Mouse (Mus musculus) kidney, adult 2 months (tissue): ENCODE data around the gene H2-Q1. TPM values are rescaled to one million over a fixed set of nuclear protein-coding genes. Genes with fewer than 3 reads are reported as not detected.
A peak's percentile ranks its signal among the peaks of the same experiment; 100 is the strongest.

ENCODE experiments used
- DNase-seq: peaks from one replicate; pipeline ENCODE4 v3.0.0; 2021
- H3K27ac ChIP-seq: fragments of 200-500 bp; 2 replicates; pipeline ENCODE4 v1.5.1; 2012; ENCODE audit warnings: low read depth, low read length, control low read depth, inconsistent platforms; ENCODE audit not compliant: insufficient read depth
- H3K27me3 ChIP-seq: fragments of 200-500 bp; replicated peaks from 2 replicates; pipeline ENCODE4 v1.6.1; 2012; ENCODE audit warnings: mild to moderate bottlenecking, moderate library complexity, low read length, inconsistent platforms; ENCODE audit not compliant: control insufficient read depth, insufficient read depth
- H3K36me3 ChIP-seq: fragments of 200-500 bp; 2 replicates; pipeline ENCODE4 v1.6.1; 2012; ENCODE audit warnings: mild to moderate bottlenecking, moderate library complexity, low read length, inconsistent platforms; ENCODE audit not compliant: control insufficient read depth, insufficient read depth
- H3K4me1 ChIP-seq: fragments of 200-500 bp; 2 replicates; pipeline ENCODE4 v1.6.1; 2011; ENCODE audit warnings: low read length; ENCODE audit not compliant: control insufficient read depth, insufficient read depth
- H3K4me3 ChIP-seq: fragments of 200-500 bp; 2 replicates; pipeline ENCODE4 v1.5.1; 2011; ENCODE audit warnings: mild to moderate bottlenecking, low read depth, low read length, control low read depth; ENCODE audit not compliant: insufficient read depth
- CTCF ChIP-seq: fragments of 200-500 bp; conservative IDR thresholded peaks from 2 replicates; pipeline ENCODE4 v1.5.1; 2011; ENCODE audit warnings: low read depth, mild to moderate bottlenecking, control low read depth, low read length, moderate library complexity, mixed read lengths; ENCODE audit not compliant: insufficient read depth, insufficient read length
- POLR2A ChIP-seq: fragments of 200-500 bp; IDR thresholded peaks from one replicate; pipeline ENCODE4 v1.6.1; 2011; ENCODE audit warnings: low read depth, low read length, control low read depth
- WGBS: fragments of 180-500 bp; shearing (Covaris S2); methylation state at CpG from one replicate; pipeline ENCODE4 v1.1.7; 2018; 5-methylcytosine and 5-hydroxymethylcytosine counted together
- polyA plus RNA-seq: library from polyadenylated mRNA; depleted of rRNA; stranded (reverse); fragments of >200 nt; gene quantifications from 2 replicates; pipeline ENCODE4 v1.2.3, GENCODE M21; 2012; rRNA removed

The H2-Q1 gene
- polyA plus RNA-seq, 1 experiment, result 0.03 TPM

DNA sequence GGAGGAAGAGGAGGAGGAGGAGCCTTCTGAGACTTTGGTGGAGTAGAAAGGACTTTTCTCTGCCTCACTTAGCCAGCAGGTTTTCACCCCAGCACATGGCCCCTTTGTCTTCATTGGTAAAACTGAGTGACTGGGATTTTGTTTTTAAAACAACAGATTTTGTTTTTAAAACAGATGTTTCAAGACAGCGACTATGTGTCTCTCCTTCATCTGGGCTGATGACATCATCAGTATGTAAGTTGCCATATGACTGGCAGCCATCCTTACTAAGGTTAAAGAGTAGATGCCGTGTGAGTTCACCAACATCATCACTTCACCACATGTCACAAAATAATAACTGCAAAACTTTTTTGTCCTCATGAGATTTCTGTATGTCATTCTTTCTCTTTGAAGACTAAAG is 33.9 kb downstream of the H2-Q1 start:
- no peaks in the 10 kb centered on the region for H3K4me1 ChIP-seq
- no peaks in the 10 kb centered on the region for H3K27me3 ChIP-seq
- no peak overlapping the region for H3K4me3 ChIP-seq
- no peaks in the 10 kb centered on the region for H3K36me3 ChIP-seq
- 73% methylated on average over 2 of the region's 2 CpGs for WGBS
- H3K27ac ChIP-seq, result no peak overlapping the region
- DNase-seq, result no peak
- TF ChIP-seq POLR2A (no peak), CTCF (no peak)

DNA sequence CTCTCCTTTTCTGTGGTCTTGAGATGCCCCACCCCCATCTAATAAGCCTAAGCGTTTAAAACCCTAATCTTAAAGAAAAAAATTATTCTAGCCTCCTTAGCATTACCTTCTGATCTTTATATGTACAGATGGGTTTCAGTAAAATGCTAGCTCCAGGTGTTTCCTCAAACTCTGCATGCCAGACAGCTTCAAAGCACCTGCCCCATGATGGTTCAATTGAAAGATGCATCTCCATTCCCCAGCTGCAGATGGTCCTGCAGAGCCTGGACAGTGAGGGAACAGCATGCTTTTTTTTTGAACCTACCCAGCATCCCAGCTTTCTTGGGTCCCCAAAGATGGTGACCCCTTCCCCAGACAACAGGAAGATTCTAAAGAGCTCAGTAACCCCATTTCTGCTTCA is 36.9 kb downstream of the H2-Q1 start:
- no peak for DNase-seq
- WGBS, result 58% methylated on average over 1 of the region's 1 CpGs
- Histone ChIP-seq H3K27me3 (no peaks in the 10 kb centered on the region), H3K4me3 (no peak overlapping the region), H3K27ac (no peak overlapping the region), H3K36me3 (no peaks in the 10 kb centered on the region), H3K4me1 (no peaks in the 10 kb centered on the region)
- TF ChIP-seq CTCF (no peak), POLR2A (no peak)

DNA sequence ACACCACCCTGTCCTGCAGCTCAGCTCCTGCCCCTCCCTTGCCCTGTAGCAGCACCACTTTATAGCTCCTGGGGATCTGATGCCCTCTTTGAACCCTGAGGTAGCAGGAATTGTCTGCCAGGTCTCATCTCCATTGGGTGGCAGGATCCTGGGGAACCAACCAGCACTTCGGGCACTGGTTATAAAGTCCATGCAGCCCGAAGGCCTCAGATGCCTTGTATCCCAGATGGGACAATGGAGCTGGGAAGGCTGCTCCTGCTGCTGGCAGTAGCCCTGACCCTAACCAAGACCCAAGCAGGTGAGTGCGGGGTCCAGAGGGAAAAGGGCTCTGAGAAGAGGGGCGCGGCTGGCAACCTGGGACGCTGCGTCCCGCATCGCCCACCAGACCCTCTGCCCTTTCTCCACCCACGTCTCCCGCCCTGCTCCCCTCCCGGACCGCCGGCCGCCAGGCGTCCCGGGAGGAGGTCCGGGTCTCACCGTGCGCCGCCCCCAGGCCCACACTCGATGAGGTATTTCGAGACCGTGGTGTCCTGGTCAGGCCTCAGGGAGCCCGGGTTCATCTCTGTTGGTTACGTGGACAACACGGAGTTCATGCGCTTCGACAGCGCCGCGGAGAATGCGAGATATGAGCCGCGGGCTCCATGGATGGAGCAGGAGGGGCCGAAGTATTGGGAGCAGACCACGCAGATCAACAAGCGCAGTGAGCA is 38.7 kb downstream of the H2-Q1 start:
- H3K4me3 ChIP-seq, result peak overlapping the region; percentile 30
- 7% methylated on average over 38 of the region's 38 CpGs for WGBS
- TF ChIP-seq CTCF (no peak), POLR2A (no peak)
- H3K27ac ChIP-seq, result no peak overlapping the region
- H3K4me1 ChIP-seq, result no peaks in the 10 kb centered on the region
- no peaks in the 10 kb centered on the region for H3K27me3 ChIP-seq
- no peaks in the 10 kb centered on the region for H3K36me3 ChIP-seq
- DNase-seq, result no peak

DNA sequence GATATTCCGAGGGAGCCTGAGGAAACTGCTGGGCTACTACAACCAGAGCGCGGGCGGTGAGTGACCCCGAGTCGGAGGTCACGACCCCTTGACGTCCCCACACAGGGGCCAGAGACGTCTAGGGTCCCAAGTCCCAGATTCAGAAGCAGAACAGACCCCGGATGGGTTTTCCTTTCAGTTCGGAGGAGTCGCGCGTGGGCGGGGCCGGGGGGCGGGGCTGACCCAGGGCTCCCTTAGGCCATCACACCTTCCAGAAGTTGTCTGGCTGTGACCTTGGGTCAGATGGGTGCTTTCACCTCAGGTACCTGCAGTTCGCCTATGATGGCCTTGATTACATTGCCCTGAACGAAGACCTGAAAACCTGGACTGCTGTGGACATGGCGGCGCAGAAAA is 39.3 kb downstream of the H2-Q1 start:
- Histone ChIP-seq H3K4me1 (no peaks in the 10 kb centered on the region), H3K27ac (no peak overlapping the region), H3K4me3 (peak overlapping the region; percentile 30), H3K27me3 (no peaks in the 10 kb centered on the region), H3K36me3 (no peaks in the 10 kb centered on the region)
- WGBS, result 23% methylated on average over 21 of the region's 21 CpGs
- DNase-seq, result no peak
- TF ChIP-seq CTCF (no peak), POLR2A (no peak)

Other genes with a start within 250 kb of the H2-Q1 start
- 2.1 and 2.5 TPM in 2 replicates for gene Ly6g6e, start 243.5 kb upstream of the H2-Q1 start, polyA plus RNA-seq
- 8.1 and 8.9 TPM in 2 replicates for gene Ly6g6d, start 242.3 kb upstream of the H2-Q1 start, polyA plus RNA-seq
- not detected in 2 replicates for gene Ly6g6f, start 234.8 kb upstream of the H2-Q1 start, polyA plus RNA-seq
- gene Abhd16a, start 231.1 kb upstream of the H2-Q1 start, polyA plus RNA-seq, result 156 and 217 TPM in 2 replicates
- gene Ly6g5c, start 212.1 kb upstream of the H2-Q1 start, polyA plus RNA-seq, result not detected in 2 replicates
- 0.81 and 1.0 TPM in 2 replicates for gene Ly6g5b, start 205.0 kb upstream of the H2-Q1 start, polyA plus RNA-seq
- 15.1 and 15.5 TPM in 2 replicates for gene Gpank1, start 198.9 kb upstream of the H2-Q1 start, polyA plus RNA-seq
- gene Csnk2b, start 198.4 kb upstream of the H2-Q1 start, polyA plus RNA-seq, result 434 and 474 TPM in 2 replicates
- 10.7 and 12.9 TPM in 2 replicates for gene D17H6S53E, start 194.0 kb upstream of the H2-Q1 start, polyA plus RNA-seq
- 138 and 157 TPM in 2 replicates for gene Apom, start 188.4 kb upstream of the H2-Q1 start, polyA plus RNA-seq
- gene Bag6, start 185.2 kb upstream of the H2-Q1 start, polyA plus RNA-seq, result 145 and 160 TPM in 2 replicates
- gene Prrc2a, start 155.5 kb upstream of the H2-Q1 start, polyA plus RNA-seq, result 237 and 272 TPM in 2 replicates
- gene Aif1, start 144.3 kb upstream of the H2-Q1 start, polyA plus RNA-seq, result 0.65 and 2.6 TPM in 2 replicates
- 9.4 and 17.7 TPM in 2 replicates for gene Lst1, start 132.0 kb upstream of the H2-Q1 start, polyA plus RNA-seq
- gene Ltb, start 126.0 kb upstream of the H2-Q1 start, polyA plus RNA-seq, result 2.5 and 20.9 TPM in 2 replicates
- 0.64 and 0.94 TPM in 2 replicates for gene Tnf, start 118.4 kb upstream of the H2-Q1 start, polyA plus RNA-seq
- 0.08 and 1.1 TPM in 2 replicates for gene Lta, start 115.1 kb upstream of the H2-Q1 start, polyA plus RNA-seq
- gene Gm16181, start 99.6 kb upstream of the H2-Q1 start, polyA plus RNA-seq, result not detected in 2 replicates
- gene Atp6v1g2, start 86.7 kb upstream of the H2-Q1 start, polyA plus RNA-seq, result 6.6 and 6.7 TPM in 2 replicates
- gene Nfkbil1, start 84.6 kb upstream of the H2-Q1 start, polyA plus RNA-seq, result 11.5 and 11.7 TPM in 2 replicates
- gene Ddx39b, start 78.7 kb upstream of the H2-Q1 start, polyA plus RNA-seq, result 203 and 206 TPM in 2 replicates
- 340 and 351 TPM in 2 replicates for gene H2-D1, start 57.7 kb upstream of the H2-Q1 start, polyA plus RNA-seq
- 2.1 and 2.4 TPM in 2 replicates for gene H2-Q2, start 21.8 kb downstream of the H2-Q1 start, polyA plus RNA-seq
- gene H2-Q4, start 59.2 kb downstream of the H2-Q1 start, polyA plus RNA-seq, result 48.1 and 55.9 TPM in 2 replicates
- gene H2-Q6, start 104.4 kb downstream of the H2-Q1 start, polyA plus RNA-seq, result 72.1 and 84.0 TPM in 2 replicates
- 112 and 139 TPM in 2 replicates for gene H2-Q7, start 118.8 kb downstream of the H2-Q1 start, polyA plus RNA-seq
- gene H2-Q10, start 149.7 kb downstream of the H2-Q1 start, polyA plus RNA-seq, result 6.7 and 8.3 TPM in 2 replicates
- gene Pou5f1, start 185.6 kb downstream of the H2-Q1 start, polyA plus RNA-seq, result not detected in 2 replicates
- 5.6 and 6.0 TPM in 2 replicates for gene Tcf19, start 196.4 kb downstream of the H2-Q1 start, polyA plus RNA-seq
- gene Cchcr1, start 196.7 kb downstream of the H2-Q1 start, polyA plus RNA-seq, result 6.9 and 7.5 TPM in 2 replicates
- 0.19 and 0.38 TPM in 2 replicates for gene Psors1c2, start 212.8 kb downstream of the H2-Q1 start, polyA plus RNA-seq
- gene Cdsn, start 231.7 kb downstream of the H2-Q1 start, polyA plus RNA-seq, result 0.67 and 1.3 TPM in 2 replicates
- gene 2300002M23Rik, start 247.0 kb downstream of the H2-Q1 start, polyA plus RNA-seq, result 0.07 and 0.08 TPM in 2 replicates